Mouse (Mus musculus) erythroblast, embryonic 14.5 days (primary cell): ENCODE data around the gene Ankrd22. TPM values are rescaled to one million over a fixed set of nuclear protein-coding genes. Genes with fewer than 3 reads are reported as not detected.
A peak's percentile ranks its signal among the peaks of the same experiment; 100 is the strongest.

Experiments
- H3K27me3 ChIP-seq: 2 replicates; pipeline ENCODE4 v1.6.1; 2012; ENCODE audit warnings: inconsistent platforms; ENCODE audit not compliant: control insufficient read depth
- H3K36me3 ChIP-seq: 2 replicates; pipeline ENCODE4 v1.6.1; 2012; ENCODE audit warnings: mild to moderate bottlenecking, inconsistent platforms; ENCODE audit not compliant: control insufficient read depth
- H3K4me1 ChIP-seq: 2 replicates; pipeline ENCODE4 v1.6.1; 2012; ENCODE audit warnings: inconsistent platforms; ENCODE audit not compliant: control insufficient read depth
- H3K4me3 ChIP-seq: replicated peaks from 2 replicates; pipeline ENCODE3; 2012; ENCODE audit warnings: moderate library complexity, mild to moderate bottlenecking, inconsistent platforms
- H3K9me3 ChIP-seq: 2 replicates; pipeline ENCODE4 v1.6.1; 2012; ENCODE audit warnings: low read length, inconsistent platforms, mixed read lengths; ENCODE audit not compliant: control insufficient read depth
- GATA1 ChIP-seq: IDR thresholded peaks from 2 replicates; pipeline ENCODE4 v1.6.1; 2012; ENCODE audit warnings: low read length, inconsistent platforms, mixed read lengths
- TAL1 ChIP-seq: IDR thresholded peaks from 3 replicates; pipeline ENCODE4 v1.6.1; 2012; ENCODE audit warnings: low read length, inconsistent platforms, mixed read lengths
- polyA plus RNA-seq: library from polyadenylated mRNA; stranded (reverse); fragments of >175 nt; gene quantifications from 2 replicates; pipeline ENCODE4 v1.2.3, GENCODE M21; 2012

The Ankrd22 gene
- polyA plus RNA-seq, 1 experiment = not detected

GRCm38 (mm10) chr19:34202668-34203067, 36.8 kb upstream of the Ankrd22 start:
- TF ChIP-seq GATA1 (no peak), TAL1 (no peak)
- no peaks in the 10 kb centered on the region for H3K9me3 ChIP-seq
- no peak overlapping the region for H3K4me3 ChIP-seq
- no peaks in the 10 kb centered on the region for H3K36me3 ChIP-seq
- H3K27me3 ChIP-seq = no peaks in the 10 kb centered on the region
- no peaks in the 10 kb centered on the region for H3K4me1 ChIP-seq

- Histone ChIP-seq H3K4me1 (no peaks in the 10 kb centered on the region), H3K27me3 (no peaks in the 10 kb centered on the region), H3K4me3 (no peak overlapping the region), H3K9me3 (no peaks in the 10 kb centered on the region), H3K36me3 (no peaks in the 10 kb centered on the region)
- TF ChIP-seq TAL1 (no peak), GATA1 (no peak)
Measured at GRCm38 (mm10) chr19:34199488-34199887, 33.6 kb upstream of the Ankrd22 start.

- H3K9me3 ChIP-seq = no peaks in the 10 kb centered on the region
- no peak overlapping the region for H3K4me3 ChIP-seq
- H3K27me3 ChIP-seq = no peaks in the 10 kb centered on the region
- no peak for TF ChIP-seq TAL1
- TF ChIP-seq GATA1 = no peak
- no peaks in the 10 kb centered on the region for H3K4me1 ChIP-seq
- H3K36me3 ChIP-seq = no peaks in the 10 kb centered on the region
Measured at GRCm38 (mm10) chr19:34198901-34199300, 33.0 kb upstream of the Ankrd22 start.

DNA sequence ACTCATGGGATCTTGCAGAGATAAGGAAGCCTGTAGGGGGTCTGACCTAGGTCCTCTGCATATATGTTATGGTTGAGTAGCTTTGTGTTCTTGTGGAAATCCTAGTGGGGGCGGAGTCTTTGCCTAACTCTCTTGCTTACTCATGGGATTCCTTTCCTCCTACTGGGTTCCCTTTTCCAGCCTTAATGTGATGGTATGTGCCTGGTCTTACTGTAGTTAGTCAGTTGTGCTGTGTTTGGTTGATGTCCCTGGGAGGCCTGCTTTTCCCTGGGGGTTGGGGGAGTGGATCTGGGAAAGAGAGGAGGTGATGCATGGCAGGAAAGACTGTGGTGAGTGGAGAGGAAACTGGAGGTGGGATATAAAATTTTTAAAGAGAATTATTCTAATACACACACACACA, 32.2 kb upstream of the Ankrd22 start:
- H3K9me3 ChIP-seq = no peaks in the 10 kb centered on the region
- H3K4me1 ChIP-seq = no peaks in the 10 kb centered on the region
- TF ChIP-seq TAL1 (no peak), GATA1 (no peak)
- H3K27me3 ChIP-seq = no peaks in the 10 kb centered on the region
- H3K36me3 ChIP-seq = no peaks in the 10 kb centered on the region
- H3K4me3 ChIP-seq = no peak overlapping the region

DNA sequence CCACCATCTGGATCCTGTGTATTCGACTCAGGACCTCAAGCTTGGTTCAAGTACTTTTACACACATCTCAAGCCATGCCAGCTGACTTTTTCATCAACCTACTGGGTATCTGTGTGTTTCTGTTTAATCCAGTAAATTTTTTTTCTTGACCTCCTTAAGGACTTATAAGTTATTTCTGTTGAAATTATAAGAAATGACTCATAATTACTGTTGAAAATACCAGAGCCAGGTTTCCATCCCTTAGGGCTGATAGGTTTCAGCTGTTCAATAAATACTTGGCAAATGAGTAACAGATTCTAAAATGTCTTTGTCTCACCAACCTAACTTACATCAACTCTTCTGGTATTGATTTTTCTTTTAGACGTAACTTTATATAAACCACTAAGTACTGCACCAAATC, 29.2 kb upstream of the Ankrd22 start:
- Histone ChIP-seq H3K36me3 (no peaks in the 10 kb centered on the region), H3K4me1 (peaks cover 11% of the 10 kb centered on the region), H3K9me3 (no peaks in the 10 kb centered on the region), H3K4me3 (no peak overlapping the region), H3K27me3 (peaks cover 12% of the 10 kb centered on the region)
- no peak for TF ChIP-seq GATA1
- TF ChIP-seq TAL1 = no peak

- peaks cover 12% of the 10 kb centered on the region for H3K27me3 ChIP-seq
- peaks cover 11% of the 10 kb centered on the region for H3K4me1 ChIP-seq
- no peaks in the 10 kb centered on the region for H3K36me3 ChIP-seq
- no peak for TF ChIP-seq GATA1
- TF ChIP-seq TAL1 = no peak
- no peaks in the 10 kb centered on the region for H3K9me3 ChIP-seq
- H3K4me3 ChIP-seq = no peak overlapping the region
Measured at GRCm38 (mm10) chr19:34194132-34194745, 28.4 kb upstream of the Ankrd22 start.

- peaks cover 11% of the 10 kb centered on the region for H3K4me1 ChIP-seq
- peak overlapping the region; percentile 64 for H3K4me3 ChIP-seq
- TF ChIP-seq TAL1 (no peak), GATA1 (no peak)
- no peaks in the 10 kb centered on the region for H3K9me3 ChIP-seq
- peaks cover 12% of the 10 kb centered on the region for H3K27me3 ChIP-seq
- no peaks in the 10 kb centered on the region for H3K36me3 ChIP-seq
Measured at GRCm38 (mm10) chr19:34193683-34194082, 27.8 kb upstream of the Ankrd22 start.

- TF ChIP-seq GATA1 = no peak
- no peak for TF ChIP-seq TAL1
- H3K4me1 ChIP-seq = peaks cover 11% of the 10 kb centered on the region
- peak overlapping the region; percentile 64 for H3K4me3 ChIP-seq
- no peaks in the 10 kb centered on the region for H3K9me3 ChIP-seq
- peaks cover 12% of the 10 kb centered on the region for H3K27me3 ChIP-seq
- no peaks in the 10 kb centered on the region for H3K36me3 ChIP-seq
Measured at GRCm38 (mm10) chr19:34193149-34193548, 27.3 kb upstream of the Ankrd22 start.

- H3K4me3 ChIP-seq = peak within 1 kb of the TSS; percentile 64
- no peaks in the 10 kb centered on the region for H3K9me3 ChIP-seq
- peaks cover 11% of the 10 kb centered on the region for H3K4me1 ChIP-seq
- H3K36me3 ChIP-seq = no peaks in the 10 kb centered on the region
- TF ChIP-seq GATA1 = no peak
- TF ChIP-seq TAL1 = no peak
- H3K27me3 ChIP-seq = peaks cover 12% of the 10 kb centered on the region
Measured at GRCm38 (mm10) chr19:34192008-34192963, 26.4 kb upstream of the Ankrd22 start, which contains the start of gene Stambpl1. TSS of gene Stambpl1 (plus strand) at chr19:34192229.
